Mouse (Mus musculus): ENCODE measurements around the gene Arl5c.

- TF ChIP-seq CTCF (IDR thresholded peaks at IDR 0.05; ENCODE audit: borderline replicate concordance, insufficient read depth, low read depth, low read length) (no peak), POLR2A (IDR thresholded peaks at IDR 0.05; ENCODE audit: borderline replicate concordance, insufficient read depth, low read length) (no peak)
These were observed 3.1 kb upstream of the Arl5c start for GRCm38 (mm10) chr11:97998898-97999608.

All from cerebellum, adult 2 months (tissue).